Mouse (Mus musculus): ENCODE data around the gene Gm49340.
"Not testable (repeated sequence)": the region's sequence is repeated elsewhere in the genome, so short reads cannot be mapped to it uniquely, and the experiment has no call there.

Gm49340 gene

GRCm38 (mm10) chr11:73329442-73329841, at the start of gene Gm49340, which contains the start of the genes Aspa and Spata22:
Gm49340 (plus strand) TSS chr11:73329741.
Aspa (minus strand) TSS chr11:73329596.
Spata22 (plus strand) TSS chr11:73329741.
- DNase-seq = no peak

- no peak for DNase-seq
Measured at GRCm38 (mm10) chr11:73280710-73281109, 48.8 kb upstream of the Gm49340 start.

GRCm38 (mm10) chr11:73281528-73282027, 48.0 kb upstream of the Gm49340 start:
- DNase-seq = peak; percentile 74 to 76

GRCm38 (mm10) chr11:73283369-73283768, 46.2 kb upstream of the Gm49340 start:
- DNase-seq = no peak

GRCm38 (mm10) chr11:73283926-73284325, 45.6 kb upstream of the Gm49340 start:
- no peak for DNase-seq

- DNase-seq = no peak
Measured at GRCm38 (mm10) chr11:73284351-73284750, 45.2 kb upstream of the Gm49340 start.

- no peak for DNase-seq
Measured at GRCm38 (mm10) chr11:73289621-73290020, 39.9 kb upstream of the Gm49340 start.

- no peak for DNase-seq
Measured at GRCm38 (mm10) chr11:73303123-73303522, 26.4 kb upstream of the Gm49340 start.

GRCm38 (mm10) chr11:73315961-73316360, 13.6 kb upstream of the Gm49340 start:
- DNase-seq = no peak

GRCm38 (mm10) chr11:73318581-73318980, 11.0 kb upstream of the Gm49340 start:
- not testable (repeated sequence) for DNase-seq

GRCm38 (mm10) chr11:73321064-73321463, 8.5 kb upstream of the Gm49340 start:
- DNase-seq = not testable (repeated sequence)

- DNase-seq = no peak
Measured at GRCm38 (mm10) chr11:73323906-73324830, 5.4 kb upstream of the Gm49340 start.

- no peak for DNase-seq
Measured at GRCm38 (mm10) chr11:73326485-73326886, 3.1 kb upstream of the Gm49340 start.

- no peak for DNase-seq
Measured at GRCm38 (mm10) chr11:73327361-73327760, 2.2 kb upstream of the Gm49340 start.

GRCm38 (mm10) chr11:73333357-73333756, 3.8 kb downstream of the Gm49340 start:
- no peak for DNase-seq

- no peak for DNase-seq
Measured at GRCm38 (mm10) chr11:73336919-73337318, 7.4 kb downstream of the Gm49340 start.

GRCm38 (mm10) chr11:73350483-73350882, 20.9 kb downstream of the Gm49340 start, which contains the start of gene Olfr20:
Olfr20 (plus strand) TSS chr11:73350783.
- DNase-seq = no peak

GRCm38 (mm10) chr11:73370946-73371345, 41.4 kb downstream of the Gm49340 start, which contains the start of gene Olfr376:
Olfr376 (plus strand) TSS chr11:73371246.
- DNase-seq = no peak

GRCm38 (mm10) chr11:73395374-73395773, 65.8 kb downstream of the Gm49340 start:
- no peak for DNase-seq

GRCm38 (mm10) chr11:73399514-73399913, 70.0 kb downstream of the Gm49340 start, which contains the start of gene Olfr1:
Olfr1 (minus strand) TSS chr11:73399614.
- no peak for DNase-seq

All from cerebellum, postnatal 10 days (tissue).